Mouse (Mus musculus): Measurements from ENCODE around the gene Bckdhb. TPM values are rescaled to one million over a fixed set of nuclear protein-coding genes. Genes with fewer than 3 reads are reported as not detected.

The Bckdhb gene
- polyA plus RNA-seq (2014; fragmentation: Nextera tagmentation; extraction: Ambion mirVana), result 46.2 and 49.9 TPM in 2 replicates

DNA sequence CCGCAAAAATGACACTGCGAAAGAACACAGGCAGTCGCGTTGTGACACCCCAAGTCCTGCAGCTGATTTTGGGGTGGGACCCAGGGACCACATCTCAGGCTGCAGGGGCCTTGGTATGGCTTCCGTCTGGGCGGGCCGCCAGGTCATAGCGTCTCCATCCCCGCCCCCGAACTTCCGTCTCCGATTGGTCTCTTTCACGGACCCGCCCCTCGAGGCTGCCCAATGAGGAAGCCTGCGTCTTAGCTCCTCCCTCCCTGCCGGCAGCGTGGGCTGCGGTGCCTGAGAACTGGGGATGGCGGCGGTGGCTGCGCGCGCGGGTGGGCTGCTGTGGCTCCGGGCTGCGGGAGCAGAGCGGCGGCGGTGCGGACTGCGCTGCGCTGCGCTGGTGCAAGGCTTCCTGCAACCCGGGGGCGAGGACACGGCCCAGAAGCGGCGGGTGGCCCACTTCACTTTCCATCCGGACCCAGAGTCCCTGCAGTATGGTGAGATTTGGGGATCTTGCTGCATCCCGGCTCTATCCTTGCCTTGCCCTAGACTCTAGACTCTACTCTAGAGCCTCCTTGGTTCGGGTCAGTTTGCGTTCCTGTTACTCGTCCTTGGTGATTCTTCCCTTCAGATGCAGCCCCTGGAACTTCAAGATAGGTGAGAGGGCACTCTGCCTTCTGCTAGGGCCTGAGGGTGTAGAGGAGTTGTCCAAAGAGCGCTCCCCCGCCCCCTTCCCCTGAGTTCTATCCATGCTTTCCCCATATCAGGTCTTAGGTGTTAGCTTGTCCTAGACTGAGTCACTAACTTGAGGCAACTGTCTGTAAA lies at the start of gene Bckdhb:
Bckdhb (plus strand) TSS at position 268 of the 810 bp plus-strand sequence.
- H3K27me3 ChIP-seq (ENCODE audit: control insufficient read depth, insufficient read depth, low read length), result no peaks in the 10 kb centered on the region
- H3K9me3 ChIP-seq (replicated peaks; ENCODE audit: control insufficient read depth, low read length), result no peaks in the 10 kb centered on the region
- peak within 1 kb of the TSS; percentile 82 for H3K9ac ChIP-seq (ENCODE audit: low read depth, low read length)
- H3K4me1 ChIP-seq (ENCODE audit: control insufficient read depth, insufficient read depth, low read length), result no peaks in the 10 kb centered on the region
- no peak within 1 kb of the TSS for H3K27ac ChIP-seq (ENCODE audit: low read depth, low read length)
- H3K4me2 ChIP-seq, result peak within 1 kb of the TSS; percentile 85
- under 1% methylated on average over 46 of the region's 46 CpGs for WGBS (ENCODE audit: insufficient replicate concordance)
- H3K36me3 ChIP-seq (ENCODE audit: control insufficient read depth, insufficient read depth, low read length), result no peaks in the 10 kb centered on the region
- H3K4me3 ChIP-seq (ENCODE audit: low read depth, low read length), result peak within 1 kb of the TSS; percentile 81
- ATAC-seq (replicated peaks; ENCODE audit: insufficient number of reproducible peaks, low FRiP score, low TSS enrichment), result peak; percentile 96

GRCm38 (mm10) chr9:83882191-83882590 lies 42.8 kb upstream of the Bckdhb start:
- no peak for ATAC-seq (replicated peaks; ENCODE audit: insufficient number of reproducible peaks, low FRiP score, low TSS enrichment)
- no peak overlapping the region for H3K4me3 ChIP-seq (ENCODE audit: low read depth, low read length)
- no peaks in the 10 kb centered on the region for H3K4me1 ChIP-seq (ENCODE audit: control insufficient read depth, insufficient read depth, low read length)
- H3K27me3 ChIP-seq (ENCODE audit: control insufficient read depth, insufficient read depth, low read length), result no peaks in the 10 kb centered on the region
- no peak overlapping the region for H3K4me2 ChIP-seq
- H3K9me3 ChIP-seq (replicated peaks; ENCODE audit: control insufficient read depth, low read length), result no peaks in the 10 kb centered on the region
- 70% methylated on average over 6 of the region's 6 CpGs for WGBS (ENCODE audit: insufficient replicate concordance)
- H3K27ac ChIP-seq (ENCODE audit: low read depth, low read length), result no peak overlapping the region
- H3K9ac ChIP-seq (ENCODE audit: low read depth, low read length), result no peak overlapping the region
- H3K36me3 ChIP-seq (ENCODE audit: control insufficient read depth, insufficient read depth, low read length), result no peaks in the 10 kb centered on the region

DNA sequence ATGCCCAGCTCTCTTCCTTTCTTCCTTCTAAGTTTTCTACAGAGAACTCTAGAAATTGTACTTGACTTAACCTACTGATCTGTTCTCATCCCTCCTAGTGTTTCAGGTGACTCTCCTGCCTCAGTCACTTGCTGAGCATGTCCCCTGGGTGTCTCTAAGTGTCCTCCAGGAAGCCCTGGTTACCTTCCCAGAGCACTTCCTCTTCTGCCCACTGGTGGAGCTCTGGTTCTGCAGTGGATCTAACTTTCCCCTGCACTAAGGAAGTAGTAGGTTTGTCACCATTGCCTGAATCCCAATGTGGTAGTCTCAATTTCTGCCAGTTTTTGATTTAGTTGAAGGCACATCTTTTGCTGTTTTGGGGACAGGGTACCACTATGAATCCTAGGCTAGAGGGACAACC lies 38.8 kb upstream of the Bckdhb start:
- Histone ChIP-seq H3K27me3 (ENCODE audit: control insufficient read depth, insufficient read depth, low read length) (no peaks in the 10 kb centered on the region), H3K9ac (ENCODE audit: low read depth, low read length) (no peak overlapping the region), H3K4me1 (ENCODE audit: control insufficient read depth, insufficient read depth, low read length) (no peaks in the 10 kb centered on the region), H3K4me2 (no peak overlapping the region), H3K9me3 (replicated peaks; ENCODE audit: control insufficient read depth, low read length) (no peaks in the 10 kb centered on the region), H3K36me3 (ENCODE audit: control insufficient read depth, insufficient read depth, low read length) (no peaks in the 10 kb centered on the region), H3K4me3 (ENCODE audit: low read depth, low read length) (no peak overlapping the region), H3K27ac (ENCODE audit: low read depth, low read length) (no peak overlapping the region)
- no peak for ATAC-seq (replicated peaks; ENCODE audit: insufficient number of reproducible peaks, low FRiP score, low TSS enrichment)

GRCm38 (mm10) chr9:83888214-83888613 lies 36.7 kb upstream of the Bckdhb start:
- H3K4me1 ChIP-seq (ENCODE audit: control insufficient read depth, insufficient read depth, low read length), result no peaks in the 10 kb centered on the region
- WGBS (ENCODE audit: insufficient replicate concordance), result 76% methylated on average over 5 of the region's 5 CpGs

DNA sequence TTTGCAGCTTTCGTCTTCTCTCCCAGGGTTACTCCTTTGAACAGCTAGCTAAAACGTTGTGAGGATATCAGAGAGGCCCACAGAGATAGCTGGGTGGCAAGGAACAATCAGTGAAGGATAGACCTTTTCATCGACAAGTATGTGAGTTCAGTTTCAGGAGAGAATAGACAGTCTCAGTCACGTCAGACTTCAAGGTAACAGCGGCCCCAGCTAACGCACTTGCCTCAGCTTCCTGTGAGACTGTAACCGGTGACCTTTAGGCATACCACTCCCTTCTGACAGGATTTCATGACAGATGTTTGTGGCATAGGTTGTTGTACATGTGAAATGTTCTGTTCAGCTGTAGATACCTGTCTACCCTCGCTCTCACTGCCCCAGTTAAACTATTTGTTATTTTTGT lies 31.9 kb upstream of the Bckdhb start:
- no peaks in the 10 kb centered on the region for H3K9me3 ChIP-seq (replicated peaks; ENCODE audit: control insufficient read depth, low read length)

More at GRCm38 (mm10) chr9:83888214-83888613, 36.7 kb upstream of the Bckdhb start:
- Histone ChIP-seq H3K27me3 (ENCODE audit: control insufficient read depth, insufficient read depth, low read length) (no peaks in the 10 kb centered on the region), H3K27ac (ENCODE audit: low read depth, low read length) (no peak overlapping the region), H3K36me3 (ENCODE audit: control insufficient read depth, insufficient read depth, low read length) (no peaks in the 10 kb centered on the region), H3K9ac (ENCODE audit: low read depth, low read length) (no peak overlapping the region), H3K4me2 (no peak overlapping the region), H3K4me3 (ENCODE audit: low read depth, low read length) (no peak overlapping the region), H3K9me3 (replicated peaks; ENCODE audit: control insufficient read depth, low read length) (no peaks in the 10 kb centered on the region)
- no peak for ATAC-seq (replicated peaks; ENCODE audit: insufficient number of reproducible peaks, low FRiP score, low TSS enrichment)

DNA sequence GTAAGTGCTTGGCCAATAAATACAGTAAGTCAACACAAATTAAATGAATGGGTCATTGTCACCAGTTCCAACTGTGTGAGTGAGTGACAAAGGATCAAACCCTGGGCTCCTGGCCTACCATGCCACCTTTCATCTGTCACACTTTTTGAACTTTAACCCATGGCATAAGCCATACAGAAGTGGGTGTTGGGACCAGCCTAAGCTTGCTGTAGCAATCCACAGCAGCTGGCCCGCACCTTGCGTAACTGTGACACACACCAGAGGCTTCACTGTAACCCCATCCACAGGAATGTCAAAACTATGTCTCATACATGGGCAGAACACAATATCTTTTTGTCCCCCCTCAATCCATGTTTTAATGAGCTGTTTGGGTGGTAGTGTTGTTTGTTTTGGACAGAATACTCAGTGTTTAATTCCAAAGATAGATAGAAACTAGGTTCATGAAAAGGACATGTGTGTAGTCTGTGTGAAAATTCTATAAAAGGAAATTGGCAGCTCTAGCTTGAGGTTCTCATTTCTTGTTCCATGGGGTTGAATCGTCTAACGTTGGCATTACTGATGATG lies 31.1 kb upstream of the Bckdhb start:
- no peak overlapping the region for H3K4me2 ChIP-seq
- no peak overlapping the region for H3K27ac ChIP-seq (ENCODE audit: low read depth, low read length)
- H3K36me3 ChIP-seq (ENCODE audit: control insufficient read depth, insufficient read depth, low read length), result no peaks in the 10 kb centered on the region
- no peaks in the 10 kb centered on the region for H3K9me3 ChIP-seq (replicated peaks; ENCODE audit: control insufficient read depth, low read length)
- H3K4me1 ChIP-seq (ENCODE audit: control insufficient read depth, insufficient read depth, low read length), result no peaks in the 10 kb centered on the region
- WGBS (ENCODE audit: insufficient replicate concordance), result 84% methylated on average over 4 of the region's 4 CpGs
- no peak overlapping the region for H3K9ac ChIP-seq (ENCODE audit: low read depth, low read length)
- H3K4me3 ChIP-seq (ENCODE audit: low read depth, low read length), result no peak overlapping the region
- no peaks in the 10 kb centered on the region for H3K27me3 ChIP-seq (ENCODE audit: control insufficient read depth, insufficient read depth, low read length)
- no peak for ATAC-seq (replicated peaks; ENCODE audit: insufficient number of reproducible peaks, low FRiP score, low TSS enrichment)

More for the DNA sequence above, 31.9 kb upstream of the Bckdhb start:
- no peak overlapping the region for H3K27ac ChIP-seq (ENCODE audit: low read depth, low read length)
- H3K9ac ChIP-seq (ENCODE audit: low read depth, low read length), result no peak overlapping the region
- H3K4me3 ChIP-seq (ENCODE audit: low read depth, low read length), result no peak overlapping the region
- H3K4me2 ChIP-seq, result no peak overlapping the region
- H3K27me3 ChIP-seq (ENCODE audit: control insufficient read depth, insufficient read depth, low read length), result no peaks in the 10 kb centered on the region
- no peaks in the 10 kb centered on the region for H3K36me3 ChIP-seq (ENCODE audit: control insufficient read depth, insufficient read depth, low read length)
- H3K4me1 ChIP-seq (ENCODE audit: control insufficient read depth, insufficient read depth, low read length), result no peaks in the 10 kb centered on the region
- no peak for ATAC-seq (replicated peaks; ENCODE audit: insufficient number of reproducible peaks, low FRiP score, low TSS enrichment)
- WGBS (ENCODE audit: insufficient replicate concordance), result 60% methylated on average over 8 of the region's 8 CpGs

DNA sequence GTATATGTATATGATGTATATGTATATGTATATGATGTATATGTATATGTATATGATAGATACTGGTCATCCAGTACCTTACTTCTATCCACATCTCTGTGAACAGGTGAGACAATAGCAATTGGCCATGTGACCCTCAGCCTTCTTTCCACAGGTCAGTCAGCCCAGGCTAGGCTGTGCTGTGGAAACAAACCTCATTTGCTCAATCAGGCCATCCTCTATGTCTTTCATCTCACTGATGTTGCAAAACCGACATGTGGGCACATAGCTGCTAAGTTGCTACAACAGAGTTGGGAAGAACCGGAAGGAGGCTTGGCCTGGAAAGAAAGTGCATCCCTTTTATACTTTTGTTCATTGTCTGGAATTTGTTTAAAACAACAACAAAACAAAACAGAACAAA lies 22.9 kb upstream of the Bckdhb start:
- Histone ChIP-seq H3K4me3 (ENCODE audit: low read depth, low read length) (no peak overlapping the region), H3K9me3 (replicated peaks; ENCODE audit: control insufficient read depth, low read length) (no peaks in the 10 kb centered on the region), H3K27me3 (ENCODE audit: control insufficient read depth, insufficient read depth, low read length) (no peaks in the 10 kb centered on the region), H3K9ac (ENCODE audit: low read depth, low read length) (no peak overlapping the region), H3K4me1 (ENCODE audit: control insufficient read depth, insufficient read depth, low read length) (no peaks in the 10 kb centered on the region), H3K27ac (ENCODE audit: low read depth, low read length) (no peak overlapping the region), H3K4me2 (no peak overlapping the region), H3K36me3 (ENCODE audit: control insufficient read depth, insufficient read depth, low read length) (no peaks in the 10 kb centered on the region)
- 75% methylated on average over 2 of the region's 2 CpGs for WGBS (ENCODE audit: insufficient replicate concordance)
- ATAC-seq (replicated peaks; ENCODE audit: insufficient number of reproducible peaks, low FRiP score, low TSS enrichment), result no peak

- Histone ChIP-seq H3K9me3 (replicated peaks; ENCODE audit: control insufficient read depth, low read length) (no peaks in the 10 kb centered on the region), H3K27ac (ENCODE audit: low read depth, low read length) (no peak overlapping the region), H3K4me2 (no peak overlapping the region), H3K27me3 (ENCODE audit: control insufficient read depth, insufficient read depth, low read length) (no peaks in the 10 kb centered on the region), H3K4me1 (ENCODE audit: control insufficient read depth, insufficient read depth, low read length) (no peaks in the 10 kb centered on the region), H3K36me3 (ENCODE audit: control insufficient read depth, insufficient read depth, low read length) (no peaks in the 10 kb centered on the region), H3K9ac (ENCODE audit: low read depth, low read length) (no peak overlapping the region), H3K4me3 (ENCODE audit: low read depth, low read length) (no peak overlapping the region)
- 64% methylated on average over 4 of the region's 4 CpGs for WGBS (ENCODE audit: insufficient replicate concordance)
- ATAC-seq (replicated peaks; ENCODE audit: insufficient number of reproducible peaks, low FRiP score, low TSS enrichment), result no peak
These were observed 19.1 kb upstream of the Bckdhb start for GRCm38 (mm10) chr9:83905820-83906219.

DNA sequence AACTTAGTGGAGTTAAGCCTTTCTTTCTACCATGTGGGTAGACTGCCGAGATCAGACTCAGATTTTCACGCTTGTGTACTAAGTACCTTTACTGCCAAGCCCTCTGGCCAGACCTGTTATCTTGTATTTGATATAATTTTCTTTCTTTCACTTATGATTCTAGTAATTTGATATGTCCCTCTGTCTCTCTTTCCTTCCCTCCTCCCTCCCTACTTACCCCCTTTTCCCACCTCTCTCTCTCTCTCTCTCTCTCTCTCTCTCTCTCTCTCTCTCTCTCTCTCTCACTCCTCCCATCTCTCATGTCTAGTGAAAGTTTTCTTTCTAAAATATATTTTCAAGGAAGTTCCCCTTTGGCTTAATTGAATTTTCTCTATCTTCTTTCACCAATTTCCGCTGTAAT lies 17.9 kb upstream of the Bckdhb start:
- WGBS (ENCODE audit: insufficient replicate concordance), result 66% methylated on average over 3 of the region's 3 CpGs
- no peaks in the 10 kb centered on the region for H3K27me3 ChIP-seq (ENCODE audit: control insufficient read depth, insufficient read depth, low read length)
- H3K9ac ChIP-seq (ENCODE audit: low read depth, low read length), result no peak overlapping the region
- no peak for ATAC-seq (replicated peaks; ENCODE audit: insufficient number of reproducible peaks, low FRiP score, low TSS enrichment)
- no peaks in the 10 kb centered on the region for H3K36me3 ChIP-seq (ENCODE audit: control insufficient read depth, insufficient read depth, low read length)
- no peak overlapping the region for H3K4me2 ChIP-seq
- H3K27ac ChIP-seq (ENCODE audit: low read depth, low read length), result no peak overlapping the region
- H3K9me3 ChIP-seq (replicated peaks; ENCODE audit: control insufficient read depth, low read length), result no peaks in the 10 kb centered on the region
- no peak overlapping the region for H3K4me3 ChIP-seq (ENCODE audit: low read depth, low read length)
- no peaks in the 10 kb centered on the region for H3K4me1 ChIP-seq (ENCODE audit: control insufficient read depth, insufficient read depth, low read length)
